Mouse (Mus musculus): Measurements from ENCODE around the gene Gid8. TPM values are rescaled to one million over a fixed set of nuclear protein-coding genes. Genes with fewer than 3 reads are reported as not detected.
A peak's percentile ranks its signal among the peaks of the same experiment; 100 is the strongest.

The Gid8 gene
- not detected in 2 replicates for polyA plus RNA-seq (2012; ENCODE audit: insufficient read depth, insufficient read length, low replicate concordance, missing spikeins)

DNA sequence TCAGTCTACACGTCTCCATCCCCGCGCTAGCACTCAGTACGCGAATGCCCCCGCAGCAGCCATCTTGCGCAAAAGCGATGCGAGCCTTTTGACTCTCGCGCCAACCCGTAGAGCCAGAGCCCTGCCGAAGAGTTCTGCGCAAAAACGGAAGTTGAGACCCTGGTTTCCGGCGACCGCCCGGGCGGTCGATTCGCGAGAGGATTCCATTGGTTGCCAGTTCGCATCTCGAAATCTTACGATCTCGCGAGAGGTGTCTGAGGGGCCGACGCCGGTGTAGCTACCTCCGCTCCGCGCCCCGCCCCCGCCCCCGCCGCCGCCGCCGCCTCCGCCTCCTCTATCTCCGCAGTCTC is at the start of gene Gid8, which contains the start of gene Dido1:
TSS of gene Gid8 (plus strand) at position 195 of the 350 bp plus-strand sequence.
TSS of gene Dido1 (minus strand) at position 77 of the 350 bp plus-strand sequence.
- TF ChIP-seq POLR2A (IDR thresholded peaks at IDR 0.05; ENCODE audit: insufficient read depth, low read depth, low read length): 0 out of 2 replicates have a peak, but pooled peaks have one; percentile 16
- TF ChIP-seq CTCF (IDR thresholded peaks at IDR 0.05; ENCODE audit: insufficient read depth, low read depth, low read length): no peak
- Histone ChIP-seq H3K27ac (ENCODE audit: insufficient read depth, low read depth, low read length) (peak within 1 kb of the TSS; percentile 81), H3K4me1 (ENCODE audit: control insufficient read depth, insufficient read depth, low read length) (peaks cover 5% of the 10 kb centered on the region), H3K4me3 (ENCODE audit: insufficient read depth, low read depth, low read length) (peak within 1 kb of the TSS; percentile 76)
- under 1% methylated on average over 43 of the region's 43 CpGs for WGBS

DNA sequence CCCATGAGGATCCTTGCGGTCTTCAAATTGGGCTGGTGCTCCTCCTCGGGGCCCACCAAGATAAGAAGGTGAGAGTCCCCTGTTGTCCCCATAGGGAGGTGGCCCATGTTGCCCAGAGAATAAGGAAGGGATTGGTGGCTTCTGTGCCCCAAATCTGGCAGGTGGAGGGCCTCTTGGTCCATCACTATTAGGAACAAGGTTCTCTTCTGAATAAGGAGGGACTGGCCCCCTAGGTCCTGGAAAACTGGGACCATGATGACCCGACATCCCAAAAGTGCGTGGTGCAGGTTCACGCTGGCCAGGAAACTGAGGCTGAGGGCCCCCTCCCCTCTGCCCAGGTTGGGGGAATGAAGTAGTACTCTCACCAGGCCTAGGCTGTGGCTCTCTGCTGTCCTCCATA is 49.4 kb upstream of the Gid8 start:
- H3K27ac ChIP-seq (ENCODE audit: insufficient read depth, low read depth, low read length): no peak overlapping the region
- TF ChIP-seq POLR2A (IDR thresholded peaks at IDR 0.05; ENCODE audit: insufficient read depth, low read depth, low read length) (no peak), CTCF (IDR thresholded peaks at IDR 0.05; ENCODE audit: insufficient read depth, low read depth, low read length) (no peak)
- 97% methylated on average over 5 of the region's 5 CpGs for WGBS

DNA sequence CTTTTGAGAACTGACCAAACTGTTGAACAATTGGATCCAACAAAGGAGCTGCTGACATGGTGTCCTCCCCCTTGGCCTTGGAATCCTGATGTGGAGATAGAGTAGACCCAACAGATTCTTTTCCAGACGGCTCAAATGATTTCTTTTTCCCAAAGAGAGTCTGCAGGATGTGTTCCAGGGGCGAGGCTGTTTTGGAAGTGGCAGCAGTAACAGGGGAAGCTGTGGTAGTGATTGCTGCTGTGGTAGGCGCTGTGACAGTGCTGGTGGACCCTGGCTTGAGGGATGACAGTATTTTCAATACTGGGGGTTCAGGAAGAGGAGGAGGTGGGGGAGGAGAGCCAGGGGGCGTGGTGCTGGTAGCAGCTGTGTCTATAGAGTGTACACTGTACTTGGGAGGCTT is 47.9 kb upstream of the Gid8 start:
- no peak overlapping the region for H3K4me3 ChIP-seq (ENCODE audit: insufficient read depth, low read depth, low read length)
- 85% methylated on average over 4 of the region's 4 CpGs for WGBS
- H3K4me1 ChIP-seq (ENCODE audit: control insufficient read depth, insufficient read depth, low read length): peaks cover 9% of the 10 kb centered on the region
- no peak for TF ChIP-seq CTCF (IDR thresholded peaks at IDR 0.05; ENCODE audit: insufficient read depth, low read depth, low read length)
- TF ChIP-seq POLR2A (IDR thresholded peaks at IDR 0.05; ENCODE audit: insufficient read depth, low read depth, low read length): no peak
- no peak overlapping the region for H3K27ac ChIP-seq (ENCODE audit: insufficient read depth, low read depth, low read length)

More for the DNA sequence above, 49.4 kb upstream of the Gid8 start:
- Histone ChIP-seq H3K4me1 (ENCODE audit: control insufficient read depth, insufficient read depth, low read length) (peaks cover 9% of the 10 kb centered on the region), H3K4me3 (ENCODE audit: insufficient read depth, low read depth, low read length) (no peak overlapping the region)

DNA sequence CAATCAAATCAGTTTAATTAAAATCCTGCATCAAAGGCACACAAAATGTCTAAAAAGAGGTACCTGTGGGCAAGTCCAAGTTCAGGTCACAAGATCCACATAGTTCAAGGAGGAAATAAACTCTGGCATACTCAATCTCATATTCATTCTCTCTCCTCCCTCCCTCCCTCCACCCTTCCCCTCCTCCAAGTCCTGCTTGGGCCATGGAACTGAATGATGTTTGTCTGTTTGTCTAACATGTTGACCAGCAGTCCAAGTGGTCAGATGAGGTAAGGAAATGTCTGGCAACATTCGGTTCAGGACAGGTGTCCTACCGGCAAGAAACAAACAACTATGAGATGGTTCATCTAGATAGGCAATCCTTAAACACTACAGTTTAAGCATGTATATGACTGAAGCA is 33.2 kb upstream of the Gid8 start:
- H3K27ac ChIP-seq (ENCODE audit: insufficient read depth, low read depth, low read length): no peak overlapping the region
- H3K4me1 ChIP-seq (ENCODE audit: control insufficient read depth, insufficient read depth, low read length): no peaks in the 10 kb centered on the region
- TF ChIP-seq CTCF (IDR thresholded peaks at IDR 0.05; ENCODE audit: insufficient read depth, low read depth, low read length): no peak
- no peak for TF ChIP-seq POLR2A (IDR thresholded peaks at IDR 0.05; ENCODE audit: insufficient read depth, low read depth, low read length)
- no peak overlapping the region for H3K4me3 ChIP-seq (ENCODE audit: insufficient read depth, low read depth, low read length)
- 87% methylated on average over 2 of the region's 2 CpGs for WGBS

DNA sequence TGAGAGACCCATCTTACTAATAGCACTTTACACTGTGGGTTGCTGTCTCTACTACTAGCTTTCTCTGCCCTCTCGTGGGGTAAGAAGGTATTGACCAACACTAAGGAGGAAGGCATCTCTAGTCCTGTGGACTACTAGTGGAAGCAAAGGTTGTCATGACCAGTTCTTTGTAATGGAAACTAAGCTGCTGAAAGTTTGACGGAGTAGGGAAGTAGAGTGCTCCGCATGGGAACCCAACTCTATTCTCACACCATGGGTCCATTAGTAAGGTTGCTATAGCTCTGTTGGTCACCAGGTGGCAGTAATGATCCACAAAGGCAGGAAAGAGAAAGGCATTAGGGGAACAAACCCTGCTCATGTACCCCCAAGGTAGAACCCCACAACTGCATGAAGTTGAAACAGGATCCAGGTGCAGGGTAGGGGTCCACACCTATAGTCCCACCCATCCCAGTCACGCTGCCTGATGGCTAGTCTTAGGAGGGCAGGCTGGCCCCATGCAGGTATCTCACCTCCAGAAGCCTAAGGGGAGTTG is 31.2 kb upstream of the Gid8 start:
- no peak overlapping the region for H3K4me3 ChIP-seq (ENCODE audit: insufficient read depth, low read depth, low read length)
- H3K27ac ChIP-seq (ENCODE audit: insufficient read depth, low read depth, low read length): no peak overlapping the region
- no peaks in the 10 kb centered on the region for H3K4me1 ChIP-seq (ENCODE audit: control insufficient read depth, insufficient read depth, low read length)
- WGBS: 11% methylated on average over 4 of the region's 4 CpGs
- TF ChIP-seq POLR2A (IDR thresholded peaks at IDR 0.05; ENCODE audit: insufficient read depth, low read depth, low read length) (no peak), CTCF (IDR thresholded peaks at IDR 0.05; ENCODE audit: insufficient read depth, low read depth, low read length) (peak; percentile 23; the same call in 1 of the 2 replicates)

DNA sequence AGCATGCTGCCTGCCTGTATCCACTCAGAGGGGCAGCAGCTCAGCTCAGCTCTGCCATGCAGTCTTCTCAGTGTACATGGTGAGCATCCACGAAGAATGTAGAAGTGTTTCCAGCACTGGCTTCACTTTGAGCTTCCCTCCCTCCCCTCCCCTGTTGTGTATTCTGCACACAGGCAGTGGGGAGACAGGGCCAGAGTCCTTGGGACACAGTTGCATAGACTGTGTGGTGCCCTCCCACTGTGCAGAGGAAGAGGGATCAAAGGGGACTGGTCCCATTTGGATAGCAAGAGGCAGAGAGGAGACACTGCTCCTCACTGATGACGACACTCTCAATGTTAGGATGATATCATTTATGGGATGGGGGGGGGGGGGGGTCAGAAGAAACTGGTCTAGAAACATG is 28.7 kb upstream of the Gid8 start:
- 54% methylated on average over 2 of the region's 2 CpGs for WGBS
- H3K4me3 ChIP-seq (ENCODE audit: insufficient read depth, low read depth, low read length): no peak overlapping the region
- H3K4me1 ChIP-seq (ENCODE audit: control insufficient read depth, insufficient read depth, low read length): no peaks in the 10 kb centered on the region
- TF ChIP-seq POLR2A (IDR thresholded peaks at IDR 0.05; ENCODE audit: insufficient read depth, low read depth, low read length) (no peak), CTCF (IDR thresholded peaks at IDR 0.05; ENCODE audit: insufficient read depth, low read depth, low read length) (no peak)
- H3K27ac ChIP-seq (ENCODE audit: insufficient read depth, low read depth, low read length): no peak overlapping the region

DNA sequence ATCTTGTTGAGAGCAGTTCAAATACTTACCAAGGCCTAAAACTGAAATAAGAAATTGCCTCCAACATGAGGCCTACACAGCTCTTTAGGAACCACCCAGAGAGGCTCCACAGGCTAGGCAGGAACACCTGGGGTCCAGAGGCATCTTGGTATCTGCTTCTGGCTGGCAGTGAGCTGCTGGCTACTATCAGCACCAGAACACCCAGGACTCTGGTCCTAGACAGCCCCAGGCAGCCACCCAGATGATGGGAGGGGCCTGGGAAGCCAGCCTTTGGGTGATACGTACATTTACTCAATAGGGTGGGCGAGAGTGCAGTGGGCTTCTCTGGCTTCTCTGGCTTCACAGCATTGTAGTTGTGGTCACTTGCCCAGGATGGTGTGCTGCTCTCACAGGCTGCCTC is 26.4 kb upstream of the Gid8 start:
- 83% methylated on average over 2 of the region's 2 CpGs for WGBS

DNA sequence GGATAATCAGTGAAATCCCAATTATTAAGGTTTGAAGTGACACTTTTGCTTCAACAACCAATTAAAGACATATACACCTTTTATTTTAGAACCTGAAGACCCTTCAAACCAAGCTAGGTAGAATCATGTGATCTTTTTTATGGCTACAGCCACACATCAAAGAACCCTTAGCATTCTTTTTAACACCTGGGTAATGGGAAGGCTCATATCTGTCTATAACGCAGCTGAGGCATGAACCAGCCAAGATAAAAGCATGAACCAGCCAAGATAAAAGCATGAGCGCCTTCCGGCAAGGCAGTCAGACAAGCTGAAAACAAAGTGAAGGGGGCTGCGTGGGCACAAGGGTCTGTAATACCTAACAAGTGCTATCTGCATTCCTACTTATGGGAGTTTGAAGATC is 25.9 kb upstream of the Gid8 start:
- no peak for TF ChIP-seq CTCF (IDR thresholded peaks at IDR 0.05; ENCODE audit: insufficient read depth, low read depth, low read length)
- no peak for TF ChIP-seq POLR2A (IDR thresholded peaks at IDR 0.05; ENCODE audit: insufficient read depth, low read depth, low read length)
- no peaks in the 10 kb centered on the region for H3K4me1 ChIP-seq (ENCODE audit: control insufficient read depth, insufficient read depth, low read length)
- no peak overlapping the region for H3K27ac ChIP-seq (ENCODE audit: insufficient read depth, low read depth, low read length)
- H3K4me3 ChIP-seq (ENCODE audit: insufficient read depth, low read depth, low read length): no peak overlapping the region
- WGBS: 89% methylated on average over 4 of the region's 4 CpGs

More for the DNA sequence above, 26.4 kb upstream of the Gid8 start:
- no peaks in the 10 kb centered on the region for H3K4me1 ChIP-seq (ENCODE audit: control insufficient read depth, insufficient read depth, low read length)
- no peak for TF ChIP-seq POLR2A (IDR thresholded peaks at IDR 0.05; ENCODE audit: insufficient read depth, low read depth, low read length)
- no peak for TF ChIP-seq CTCF (IDR thresholded peaks at IDR 0.05; ENCODE audit: insufficient read depth, low read depth, low read length)
- no peak overlapping the region for H3K4me3 ChIP-seq (ENCODE audit: insufficient read depth, low read depth, low read length)
- H3K27ac ChIP-seq (ENCODE audit: insufficient read depth, low read depth, low read length): no peak overlapping the region

DNA sequence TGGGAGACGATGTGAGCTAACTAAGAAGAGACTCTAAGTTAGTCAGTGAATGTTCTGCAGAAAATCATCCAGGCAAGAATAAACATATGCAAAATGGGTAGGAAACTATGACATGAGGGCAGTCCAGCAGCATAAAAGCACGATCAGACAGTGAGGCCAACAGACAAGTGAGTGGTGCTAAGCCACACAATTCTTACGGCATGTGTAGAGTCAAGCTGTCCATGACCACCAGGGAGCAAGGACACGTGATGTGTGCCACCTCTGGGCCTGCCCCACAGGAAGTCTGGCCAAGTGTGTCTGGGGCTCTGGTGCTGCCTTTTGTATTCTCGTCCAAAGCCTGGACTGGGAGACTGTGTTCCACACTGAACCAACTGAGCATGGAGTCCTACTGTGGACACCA is 20.1 kb upstream of the Gid8 start:
- H3K4me1 ChIP-seq (ENCODE audit: control insufficient read depth, insufficient read depth, low read length): peaks cover 11% of the 10 kb centered on the region
- no peak overlapping the region for H3K4me3 ChIP-seq (ENCODE audit: insufficient read depth, low read depth, low read length)
- TF ChIP-seq CTCF (IDR thresholded peaks at IDR 0.05; ENCODE audit: insufficient read depth, low read depth, low read length): no peak
- no peak for TF ChIP-seq POLR2A (IDR thresholded peaks at IDR 0.05; ENCODE audit: insufficient read depth, low read depth, low read length)
- 55% methylated on average over 5 of the region's 5 CpGs for WGBS
- no peak overlapping the region for H3K27ac ChIP-seq (ENCODE audit: insufficient read depth, low read depth, low read length)
